Mouse (Mus musculus) hindbrain, postnatal 0 days (tissue): Measurements from ENCODE around the gene Hpgd. TPM values are rescaled to one million over a fixed set of nuclear protein-coding genes. Genes with fewer than 3 reads are reported as not detected.

ENCODE experiments used
- ATAC-seq: fragments of 200-750 bp; cut with Nextera tagmentation; 2 replicates; pipeline ENCODE4 v1.8.0; 2017; ENCODE audit warnings: mild to moderate bottlenecking, moderate TSS enrichment, moderate library complexity
- DNase-seq: peaks from one replicate; pipeline ENCODE4 v3.0.0-alpha.2; 2015; ENCODE audit warnings: low spot score
- H3K27ac ChIP-seq: fragments of 300-500 bp; sonication (generic); 2 replicates; pipeline ENCODE4 v1.5.1; 2014; ENCODE audit warnings: mild to moderate bottlenecking
- H3K27me3 ChIP-seq: fragments of 300-500 bp; sonication (generic); 2 replicates; pipeline ENCODE4 v1.6.1; 2014; ENCODE audit warnings: low read length, mixed read lengths; ENCODE audit not compliant: insufficient read depth
- H3K36me3 ChIP-seq: fragments of 300-500 bp; sonication (generic); 2 replicates; pipeline ENCODE4 v1.6.1; 2014; ENCODE audit warnings: low read length, mixed read lengths; ENCODE audit not compliant: insufficient read depth
- H3K4me1 ChIP-seq: fragments of 300-500 bp; sonication (generic); 2 replicates; pipeline ENCODE4 v1.6.1; 2014; ENCODE audit warnings: antibody characterized with exemption, low read length, mixed read lengths; ENCODE audit not compliant: insufficient read depth
- H3K4me2 ChIP-seq: fragments of 300-500 bp; sonication (generic); 2 replicates; pipeline ENCODE4 v1.6.1; 2014; ENCODE audit warnings: low read depth, mild to moderate bottlenecking, low read length, moderate library complexity, mixed read lengths
- H3K4me3 ChIP-seq: fragments of 300-500 bp; sonication (generic); 2 replicates; pipeline ENCODE4 v1.5.1; 2014; ENCODE audit warnings: low read length
- H3K9ac ChIP-seq: fragments of 300-500 bp; sonication (generic); replicated peaks from 2 replicates; pipeline ENCODE4 v1.6.1; 2014; ENCODE audit warnings: mild to moderate bottlenecking, low read length, moderate library complexity, mixed read lengths
- H3K9me3 ChIP-seq: fragments of 300-500 bp; sonication (generic); 2 replicates; pipeline ENCODE4 v1.6.1; 2016; ENCODE audit warnings: low read length, mixed read lengths
- CTCF ChIP-seq: IDR thresholded peaks from 2 replicates; pipeline ENCODE4 v1.5.1; 2016; ENCODE audit warnings: antibody characterized with exemption, control low read depth, low read depth
- WGBS: fragments of 180-500 bp; shearing (Covaris S2); extraction: QIAGEN DNeasy Blood & Tissue Kit; methylation state at CpG from one replicate; pipeline ENCODE4 v1.1.7; 2014; 5-methylcytosine and 5-hydroxymethylcytosine counted together
- polyA plus RNA-seq: library from polyadenylated mRNA; unstranded; fragments of >200 nt; fragmentation: Nextera tagmentation; extraction: Ambion mirVana; gene quantifications from 2 replicates; pipeline ENCODE4 v1.2.1, GENCODE M21; 2015
- total RNA-seq: library from RNA; depleted of rRNA; stranded (reverse); fragments of >200 nt; gene quantifications from 2 replicates; pipeline ENCODE4 v1.2.3, GENCODE M21; 2014

Hpgd gene
- total and polyA plus RNA-seq, 2 experiments from 2014 or later: 3.9 to 4.9 TPM

- DNase-seq (no peak), ATAC-seq (no peak)
- Histone ChIP-seq H3K27ac (no peak overlapping the region), H3K27me3 (no peaks in the 10 kb centered on the region), H3K9ac (no peak overlapping the region), H3K9me3 (no peaks in the 10 kb centered on the region), H3K4me2 (no peak overlapping the region), H3K36me3 (no peaks in the 10 kb centered on the region), H3K4me1 (no peaks in the 10 kb centered on the region), H3K4me3 (no peak overlapping the region)
- TF ChIP-seq CTCF: no peak
- 90% methylated on average over 7 of the region's 9 CpGs for WGBS
Measured at GRCm38 (mm10) chr8:56277810-56278528, 16.4 kb upstream of the Hpgd start.

DNA sequence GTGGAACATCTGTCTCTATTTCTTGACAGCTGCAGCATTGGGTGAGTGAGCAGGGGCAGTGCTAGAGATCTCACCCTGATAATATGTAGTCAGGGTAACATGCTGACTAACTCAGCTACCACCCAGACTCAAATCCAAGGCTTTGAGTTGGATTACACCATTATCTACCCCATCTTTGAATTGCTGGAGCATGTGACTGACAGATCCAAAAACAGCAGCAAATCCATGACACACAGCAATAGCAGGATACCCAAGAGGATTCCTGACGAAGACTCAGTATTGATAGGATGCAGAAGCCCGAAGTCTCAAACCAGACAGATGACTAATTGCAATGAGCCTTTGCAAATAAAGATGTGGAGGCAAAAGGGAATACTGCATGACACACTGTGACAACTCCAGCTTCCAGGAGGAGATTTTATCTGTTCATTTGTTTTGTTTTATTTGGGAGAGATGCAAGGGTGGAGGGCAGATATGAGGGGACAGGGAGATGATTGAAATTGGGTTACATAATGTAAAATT, 15.8 kb upstream of the Hpgd start:
- H3K27me3 ChIP-seq: no peaks in the 10 kb centered on the region
- H3K9me3 ChIP-seq: no peaks in the 10 kb centered on the region
- no peak overlapping the region for H3K27ac ChIP-seq
- H3K4me1 ChIP-seq: no peaks in the 10 kb centered on the region
- no peak overlapping the region for H3K4me3 ChIP-seq
- H3K4me2 ChIP-seq: no peak overlapping the region
- DNase-seq (no peak), ATAC-seq (no peak)
- 75% methylated on average over 2 of the region's 2 CpGs for WGBS
- H3K36me3 ChIP-seq: no peaks in the 10 kb centered on the region
- H3K9ac ChIP-seq: no peak overlapping the region
- no peak for TF ChIP-seq CTCF

DNA sequence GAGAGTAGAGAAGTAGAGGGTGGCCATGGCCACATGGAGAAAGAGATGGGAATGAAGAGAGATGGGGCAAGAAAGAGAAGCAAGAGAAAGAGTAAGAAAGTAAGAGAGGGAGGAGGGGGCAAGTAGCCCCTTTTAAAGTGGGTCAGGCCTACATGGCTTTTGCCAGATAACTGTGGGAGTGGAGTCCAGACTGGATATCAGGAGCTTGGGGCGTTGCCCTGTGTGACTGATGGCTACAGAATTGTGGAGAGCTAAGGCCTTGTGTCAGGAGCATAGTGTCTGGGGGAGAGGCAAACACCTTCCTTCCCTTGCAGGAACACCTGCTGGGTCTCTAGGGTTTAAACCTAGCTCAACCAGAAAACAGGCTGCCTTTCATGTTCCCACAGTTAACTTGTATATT, 10.4 kb upstream of the Hpgd start:
- WGBS: 76% methylated on average over 1 of the region's 1 CpGs
- DNase-seq (no peak), ATAC-seq (no peak)
- H3K4me3 ChIP-seq: no peak overlapping the region
- H3K9ac ChIP-seq: no peak overlapping the region
- no peak overlapping the region for H3K4me2 ChIP-seq
- H3K27me3 ChIP-seq: no peaks in the 10 kb centered on the region; the same call in 1 of the 2 replicates
- H3K27ac ChIP-seq: no peak overlapping the region
- H3K4me1 ChIP-seq: no peaks in the 10 kb centered on the region
- TF ChIP-seq CTCF: no peak
- no peaks in the 10 kb centered on the region for H3K36me3 ChIP-seq
- H3K9me3 ChIP-seq: no peaks in the 10 kb centered on the region

DNA sequence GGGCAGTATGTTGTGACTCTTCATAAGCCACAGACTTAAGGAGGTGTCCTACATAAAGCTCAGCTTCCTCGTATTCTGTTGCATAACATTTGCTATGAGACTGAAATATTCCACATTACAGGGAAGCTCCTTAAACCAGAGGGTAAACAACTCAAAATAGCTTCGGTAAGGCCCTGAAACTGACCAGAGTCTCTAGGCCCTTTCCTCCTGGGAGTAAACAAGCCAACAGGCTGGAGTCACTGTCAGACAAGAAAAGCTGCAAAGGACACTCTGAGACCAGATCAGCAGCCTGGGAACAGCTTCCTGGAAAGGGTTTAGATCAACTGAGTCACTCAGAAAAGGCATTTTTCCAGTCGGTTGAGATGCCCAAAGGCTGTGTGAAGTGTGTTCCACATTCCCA, 9.4 kb upstream of the Hpgd start:
- no peak overlapping the region for H3K9ac ChIP-seq
- no peaks in the 10 kb centered on the region for H3K9me3 ChIP-seq
- 57% methylated on average over 3 of the region's 3 CpGs for WGBS
- H3K4me1 ChIP-seq: no peaks in the 10 kb centered on the region
- no peak overlapping the region for H3K4me3 ChIP-seq
- ATAC-seq (no peak), DNase-seq (no peak)
- no peak overlapping the region for H3K27ac ChIP-seq
- H3K27me3 ChIP-seq: no peaks in the 10 kb centered on the region; the same call in 1 of the 2 replicates
- no peaks in the 10 kb centered on the region for H3K36me3 ChIP-seq
- no peak overlapping the region for H3K4me2 ChIP-seq
- TF ChIP-seq CTCF: no peak

DNA sequence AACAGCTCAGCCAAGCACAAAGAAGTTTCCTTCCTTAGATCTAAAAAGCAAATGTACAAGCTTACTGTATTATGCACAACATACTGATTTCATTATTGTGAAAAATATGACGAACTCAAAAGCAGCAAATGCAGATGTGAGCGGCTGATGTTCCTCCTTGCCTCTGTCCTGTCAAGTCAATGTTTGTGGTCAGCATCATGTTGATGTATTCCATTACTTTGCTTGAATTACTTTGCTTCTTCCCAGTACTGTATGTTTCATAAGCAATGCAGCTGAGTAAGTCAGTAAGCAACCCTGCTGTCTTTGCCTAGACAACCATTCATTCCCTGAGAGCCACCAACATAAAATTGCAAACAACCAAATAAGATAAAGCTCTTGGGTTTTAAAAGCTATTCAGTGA, 7.7 kb upstream of the Hpgd start:
- ATAC-seq (no peak), DNase-seq (no peak)
- Histone ChIP-seq H3K9me3 (no peaks in the 10 kb centered on the region), H3K27ac (no peak overlapping the region), H3K4me1 (no peaks in the 10 kb centered on the region), H3K4me3 (no peak overlapping the region), H3K4me2 (no peak overlapping the region), H3K27me3 (no peaks in the 10 kb centered on the region; the same call in 1 of the 2 replicates), H3K9ac (no peak overlapping the region), H3K36me3 (no peaks in the 10 kb centered on the region)
- TF ChIP-seq CTCF: no peak
- WGBS: 91% methylated on average over 2 of the region's 2 CpGs

- ATAC-seq (no peak), DNase-seq (no peak)
- no peak overlapping the region for H3K4me2 ChIP-seq
- no peak overlapping the region for H3K9ac ChIP-seq
- H3K9me3 ChIP-seq: no peaks in the 10 kb centered on the region
- H3K4me3 ChIP-seq: no peak overlapping the region
- H3K27ac ChIP-seq: no peak overlapping the region
- no peak for TF ChIP-seq CTCF
- 81% methylated on average over 7 of the region's 7 CpGs for WGBS
- no peaks in the 10 kb centered on the region for H3K36me3 ChIP-seq
- H3K27me3 ChIP-seq: no peaks in the 10 kb centered on the region; the same call in 1 of the 2 replicates
- H3K4me1 ChIP-seq: no peaks in the 10 kb centered on the region
Measured at GRCm38 (mm10) chr8:56287370-56288072, 6.9 kb upstream of the Hpgd start.
